Mouse (Mus musculus) left cerebral cortex, postnatal 10 days (tissue): ENCODE results near the gene Qdpr. TPM values are rescaled to one million over a fixed set of nuclear protein-coding genes. Genes with fewer than 3 reads are reported as not detected.

Experiments used
- DNase-seq, 2 experiments: peaks; one replicate each; pipeline ENCODE4 v3.0.0; 2021 to 2022; ENCODE audit warnings: low spot score in 2 of 2, mixed read lengths in 1 of 2; ENCODE audit errors: extremely low spot score in 1 of 2
- intact Hi-C: fragments of 180-260 bp; cut with DNase I; formaldehyde crosslinking; loops from one replicate; pipeline ENCODE4 v1.15.1; 2025
- total RNA-seq, 2 experiments: library from RNA; stranded (reverse); gene quantifications; 2 replicates each; pipeline ENCODE4 v1.2.3; 2021

The Qdpr gene
- total RNA-seq, result 10 to 100 TPM; 86.0 to 92.7 TPM

GRCm38 (mm10) chr5:45449831-45450716 lies at the start of gene Qdpr:
Gene Qdpr, minus strand, starts transcription at chr5:45450236.
- intact Hi-C loops, result no loop called here
- DNase-seq, result peak; percentile 94 to 98

- intact Hi-C loops, result no loop called here
Measured at GRCm38 (mm10) chr5:45497564-45497963, 47.5 kb upstream of the Qdpr start.

GRCm38 (mm10) chr5:45496930-45497550 lies 47.0 kb upstream of the Qdpr start:
- DNase-seq, result no peak
- intact Hi-C loops, result no loop called here

More at GRCm38 (mm10) chr5:45497564-45497963, 47.5 kb upstream of the Qdpr start:
- no peak for DNase-seq

- DNase-seq, result no peak
- intact Hi-C loops, result no loop called here
Measured at GRCm38 (mm10) chr5:45496479-45496878, 46.4 kb upstream of the Qdpr start.

GRCm38 (mm10) chr5:45496042-45496441 lies 46.0 kb upstream of the Qdpr start:
- intact Hi-C loops, result no loop called here
- no peak for DNase-seq

- DNase-seq, result no peak
- intact Hi-C loops, result no loop called here
Measured at GRCm38 (mm10) chr5:45495429-45495975, 45.5 kb upstream of the Qdpr start.

- no peak for DNase-seq
- intact Hi-C loops, result no loop called here
Measured at GRCm38 (mm10) chr5:45494093-45494755, 44.2 kb upstream of the Qdpr start.

GRCm38 (mm10) chr5:45493191-45494092 lies 43.4 kb upstream of the Qdpr start, which contains the start of gene Lap3:
Gene Lap3, plus strand, starts transcription at chr5:45493374.
- peak; percentile 93 to 99 for DNase-seq
- intact Hi-C loops, result no loop called here

- intact Hi-C loops, result no loop called here
- no peak for DNase-seq
Measured at GRCm38 (mm10) chr5:45491776-45492175, 41.7 kb upstream of the Qdpr start.

GRCm38 (mm10) chr5:45483654-45484053 lies 33.6 kb upstream of the Qdpr start:
- no peak for DNase-seq
- intact Hi-C loops, result no loop called here

GRCm38 (mm10) chr5:45482607-45483006 lies 32.6 kb upstream of the Qdpr start:
- intact Hi-C loops, result no loop called here

GRCm38 (mm10) chr5:45481125-45481524 lies 31.1 kb upstream of the Qdpr start:
- no peak for DNase-seq
- intact Hi-C loops, result no loop called here

More at GRCm38 (mm10) chr5:45482607-45483006, 32.6 kb upstream of the Qdpr start:
- DNase-seq, result no peak

GRCm38 (mm10) chr5:45480066-45480465 lies 30.0 kb upstream of the Qdpr start:
- no peak for DNase-seq
- intact Hi-C loops, result no loop called here

- intact Hi-C loops, result loop anchor here (2.0 to 10.0 kb wide), 2 partner anchors 191 to 867 kb away; partner anchors contain the start of gene Ncapg
- no peak for DNase-seq
Measured at GRCm38 (mm10) chr5:45477601-45478000, 27.6 kb upstream of the Qdpr start.

GRCm38 (mm10) chr5:45476288-45476687 lies 26.3 kb upstream of the Qdpr start:
- peak in 1 of 2 experiments; percentile 29 for DNase-seq
- intact Hi-C loops, result loop anchor here (2.0 to 10.0 kb wide), 2 partner anchors 193 to 869 kb away; partner anchors contain the start of gene Ncapg

GRCm38 (mm10) chr5:45475771-45476170 lies 25.7 kb upstream of the Qdpr start:
- intact Hi-C loops, result loop anchor here (2.0 to 10.0 kb wide), 2 partner anchors 193 to 869 kb away; partner anchors contain the start of gene Ncapg
- no peak for DNase-seq

- intact Hi-C loops, result loop anchor here (10.0 kb wide), 1 partner anchor 870 kb away; no protein-coding TSS in a partner anchor
- no peak for DNase-seq
Measured at GRCm38 (mm10) chr5:45474758-45475157, 24.7 kb upstream of the Qdpr start.

- peak; percentile 35 to 71 for DNase-seq
- intact Hi-C loops, result loop anchor here (10.0 kb wide), 1 partner anchor 871 kb away; no protein-coding TSS in a partner anchor
Measured at GRCm38 (mm10) chr5:45474215-45474614, 24.2 kb upstream of the Qdpr start.
